Mouse (Mus musculus): ENCODE data around the gene Hnrnph3.
"Not testable (repeated sequence)": the region's sequence is repeated elsewhere in the genome, so short reads cannot be mapped to it uniquely, and the experiment has no call there.

Gene Hnrnph3

DNA sequence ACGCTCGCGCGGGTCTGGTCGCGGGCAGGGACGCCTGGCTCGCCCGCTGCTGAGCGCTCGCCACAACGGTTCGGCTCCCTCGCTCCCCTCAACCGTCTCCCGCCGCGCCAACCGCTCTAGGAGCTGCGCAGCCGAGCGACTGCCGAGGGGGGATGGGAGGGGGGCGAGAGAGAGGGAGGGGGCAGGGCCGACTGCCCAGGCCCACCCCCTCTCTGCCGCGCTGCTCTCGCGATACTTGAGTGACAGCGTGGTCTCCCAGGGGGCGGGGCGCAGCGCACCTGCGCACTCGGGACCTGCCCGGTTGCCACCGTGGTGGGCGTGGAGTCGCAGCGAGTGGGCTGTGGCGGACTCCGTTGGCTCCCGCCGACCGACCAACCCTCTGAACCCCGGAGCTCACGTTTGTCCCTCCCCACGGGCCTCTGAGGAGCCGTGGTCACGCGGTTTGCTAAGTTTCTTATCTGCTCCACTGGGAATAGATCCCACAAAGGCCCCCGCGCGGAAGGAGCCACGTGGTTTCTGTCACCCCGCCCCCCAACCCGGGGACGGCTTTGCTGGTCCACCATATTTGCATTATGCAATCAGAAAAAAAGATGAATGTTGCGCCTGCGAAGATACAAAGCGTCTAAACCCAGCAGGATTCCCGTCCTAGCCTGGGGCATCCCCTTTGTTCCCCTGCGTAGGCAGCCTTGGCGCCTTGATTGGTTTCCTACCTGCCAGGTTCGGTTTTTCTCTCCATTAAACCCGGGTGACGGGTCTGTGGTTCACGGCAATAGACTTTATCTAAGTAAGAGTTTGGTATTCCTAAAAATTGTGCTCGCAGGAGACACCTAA, at the start of gene Hnrnph3, which contains the start of gene Pbld2:
Gene Hnrnph3, minus strand, starts transcription at position 469 of the 831 bp plus-strand sequence.
Gene Pbld2, plus strand, starts transcription at position 567 of the 831 bp plus-strand sequence.
- DNase-seq, result peak; percentile 98

DNA sequence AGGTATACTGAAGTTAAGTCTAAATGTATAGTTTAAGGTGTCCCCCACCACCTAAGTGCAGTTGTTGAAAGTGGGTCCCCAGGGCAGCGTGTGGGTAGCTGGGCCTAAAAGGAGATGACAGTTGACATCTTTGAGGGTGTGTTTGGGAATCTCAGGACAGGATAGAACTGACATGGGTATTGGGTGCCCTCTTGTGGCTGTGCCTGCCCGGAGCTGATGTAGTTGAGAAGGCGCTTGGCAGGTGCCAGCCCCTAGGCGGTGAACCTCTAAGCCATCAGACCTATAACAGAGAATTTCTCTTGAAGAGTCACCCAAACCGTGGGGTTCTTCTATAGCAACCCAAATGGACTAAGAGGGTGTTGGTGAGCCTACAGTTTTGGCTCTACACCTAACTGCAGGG, 42.0 kb upstream of the Hnrnph3 start:
- peak; percentile 76 for DNase-seq

DNA sequence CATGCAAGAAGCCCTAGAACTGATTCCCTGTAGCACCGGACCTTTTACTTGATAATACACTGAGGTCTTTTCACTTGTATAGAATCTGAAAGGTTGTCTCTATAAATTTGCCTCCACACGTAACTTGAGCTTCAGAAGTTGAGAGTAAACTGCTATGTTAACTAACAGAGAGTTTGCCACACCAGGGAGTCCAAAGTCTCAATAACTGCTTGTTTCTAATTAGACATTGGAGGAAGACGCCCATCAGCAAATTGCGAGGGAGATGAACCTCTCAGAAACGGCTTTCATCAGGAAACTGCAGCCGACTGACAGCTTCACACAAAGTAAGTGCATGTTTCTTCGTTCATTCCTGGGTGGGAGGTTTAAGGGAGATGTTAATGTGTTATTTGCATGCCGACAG, 41.5 kb upstream of the Hnrnph3 start:
- no peak for DNase-seq

DNA sequence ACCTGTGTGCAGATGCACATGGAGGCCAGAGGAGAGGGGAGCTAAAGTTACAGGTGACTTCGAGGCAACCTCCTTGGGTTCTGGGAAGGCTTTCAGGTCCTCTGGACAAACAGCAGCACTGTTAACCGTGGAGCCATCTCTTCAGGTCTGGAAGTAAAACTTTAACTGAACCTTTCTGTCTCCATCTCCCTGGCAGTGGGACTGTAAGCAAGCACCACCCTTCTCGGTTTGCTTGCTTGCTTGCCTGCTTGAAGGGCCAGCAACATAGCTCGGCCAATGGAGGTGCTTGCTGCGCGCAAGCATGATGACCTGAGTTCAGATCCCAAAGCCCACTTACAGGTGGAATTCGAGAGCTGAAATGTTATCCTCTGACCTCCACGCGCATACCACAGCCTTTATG, 40.5 kb upstream of the Hnrnph3 start:
- DNase-seq, result no peak

DNA sequence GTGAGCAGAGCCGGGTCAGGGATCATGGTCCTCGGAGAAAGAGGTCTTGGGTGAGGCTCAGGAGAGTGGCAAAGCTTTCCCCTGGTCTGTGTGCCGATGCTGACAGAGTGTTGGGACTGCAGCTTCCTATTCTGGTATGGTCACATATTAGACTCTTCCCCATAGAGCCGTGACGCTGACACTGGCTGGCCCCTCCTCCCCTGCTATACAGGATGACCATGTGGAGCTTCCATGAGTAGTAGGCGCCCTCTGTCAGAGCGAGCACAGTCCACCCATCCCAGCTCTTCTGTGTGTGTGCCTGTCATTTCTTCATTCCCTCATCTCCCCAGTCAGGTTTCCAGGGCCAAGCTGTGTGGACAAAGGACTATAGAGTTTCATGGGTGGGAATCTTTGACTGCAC, 39.3 kb upstream of the Hnrnph3 start:
- no peak for DNase-seq

DNA sequence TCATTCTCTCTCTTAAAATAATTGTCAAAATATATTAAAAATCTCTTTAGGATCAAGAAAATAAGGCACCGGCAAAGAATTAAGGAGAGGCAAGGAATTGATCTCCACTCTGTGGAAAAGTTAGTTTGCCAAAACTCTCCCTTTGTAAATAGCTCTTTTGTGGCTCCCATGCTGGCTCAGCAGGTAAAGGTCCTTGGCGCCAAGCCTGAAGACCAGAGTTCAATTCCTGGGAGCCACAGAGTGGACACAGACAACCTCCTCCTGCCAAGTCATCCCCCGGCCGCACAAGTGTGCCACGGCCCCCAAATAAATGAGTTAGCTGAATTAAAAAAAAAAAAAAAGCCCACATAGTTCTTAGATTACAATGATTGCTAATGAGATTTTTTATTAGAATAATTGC, 38.7 kb upstream of the Hnrnph3 start:
- no peak for DNase-seq

DNA sequence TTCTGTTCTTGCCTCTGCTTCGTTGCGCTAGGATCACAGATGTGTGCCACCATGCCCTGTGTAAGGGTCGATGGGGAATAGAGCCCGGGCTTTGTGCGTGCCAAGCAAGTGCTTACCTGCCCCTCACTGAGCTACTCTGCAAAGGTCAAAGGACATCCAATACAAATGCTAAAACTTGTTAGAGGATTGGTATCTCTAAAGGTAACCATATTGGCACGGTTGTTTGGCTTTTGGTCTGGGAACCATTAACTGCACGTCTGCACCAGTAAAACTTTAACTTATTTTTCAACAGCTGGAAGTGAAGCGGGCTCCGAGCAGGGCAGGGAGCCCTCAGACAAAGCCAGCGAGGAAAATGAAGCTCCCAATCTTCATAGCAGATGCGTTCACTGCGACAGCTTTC, 37.2 kb upstream of the Hnrnph3 start:
- no peak for DNase-seq

DNA sequence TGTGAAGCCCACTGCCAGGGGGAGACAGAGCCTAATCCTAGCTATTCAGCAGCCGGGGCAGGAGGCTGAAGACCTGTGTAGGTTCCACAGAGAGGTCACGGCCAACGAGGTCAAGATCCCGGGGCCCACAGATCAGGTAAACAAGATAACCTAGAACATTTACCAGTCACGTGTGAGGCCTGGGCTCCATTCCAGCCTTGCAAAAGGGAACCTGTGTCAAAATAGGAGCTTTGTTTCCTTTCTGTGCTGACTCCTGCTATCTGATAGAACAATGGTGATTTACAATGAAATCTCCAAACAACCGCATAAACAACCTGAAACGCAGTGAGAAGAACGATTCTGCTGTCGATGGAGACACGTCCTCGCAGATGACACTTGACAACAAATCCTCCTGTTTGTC, 36.4 kb upstream of the Hnrnph3 start:
- DNase-seq, result no peak

DNA sequence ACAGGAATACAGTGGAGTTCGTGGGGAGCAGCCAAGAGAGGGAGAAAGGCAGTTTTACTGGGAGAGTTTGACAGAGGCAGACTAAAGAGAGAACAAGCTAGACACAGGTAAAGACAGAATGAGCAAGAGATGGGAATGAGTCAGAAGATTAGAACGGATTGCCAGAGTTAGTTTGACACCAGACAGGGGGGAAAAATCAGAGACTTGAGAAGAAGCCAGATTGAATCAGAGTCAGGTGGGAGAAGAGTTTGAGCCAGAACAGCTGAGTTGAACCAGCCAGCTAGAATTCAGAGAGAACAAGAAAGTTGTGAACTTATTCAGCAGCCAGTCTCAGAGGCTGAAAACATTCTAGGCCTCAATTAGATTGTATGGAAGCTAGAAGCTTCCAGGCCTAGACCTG, 35.8 kb upstream of the Hnrnph3 start, which contains the start of gene Pbld1:
Gene Pbld1, plus strand, starts transcription at position 301 of the 400 bp plus-strand sequence.
- no peak for DNase-seq

DNA sequence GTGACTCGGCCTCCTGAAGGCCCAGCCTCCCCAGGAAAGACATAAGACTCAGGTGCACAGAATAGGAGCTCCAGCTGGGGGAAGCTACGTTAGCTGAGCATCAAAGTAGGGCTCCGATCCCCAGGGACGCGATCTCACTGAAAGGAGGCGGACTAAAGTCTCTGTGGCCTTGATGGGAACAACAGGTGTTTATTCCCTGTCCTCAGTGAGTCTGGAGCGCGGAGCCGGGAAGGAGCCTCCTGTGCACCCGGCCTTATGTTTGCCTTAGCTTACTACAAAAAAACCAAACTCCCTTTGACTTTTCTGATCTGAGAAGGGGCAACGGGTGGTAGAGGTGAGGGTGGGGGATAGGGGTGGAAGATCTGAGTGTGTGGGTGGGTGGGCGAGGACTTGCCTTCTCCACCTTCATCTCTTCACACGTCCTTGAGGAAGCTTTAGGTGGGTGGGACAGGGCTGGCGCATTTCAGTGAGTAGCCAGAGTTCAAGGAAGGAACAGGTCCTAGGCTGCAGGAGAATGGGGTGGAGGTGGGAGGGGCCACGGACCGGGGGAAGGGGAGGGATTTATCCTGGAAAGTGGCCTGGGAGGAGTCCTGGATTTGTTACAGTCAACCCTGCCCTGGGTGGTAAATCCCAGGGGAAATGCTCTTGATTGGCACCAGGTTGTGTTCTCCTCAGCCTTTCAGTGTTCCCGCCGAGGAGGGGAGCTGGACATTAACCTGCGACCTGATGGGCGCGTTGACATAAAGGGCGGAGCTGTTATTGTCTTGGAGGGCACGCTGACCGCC, 33.1 kb upstream of the Hnrnph3 start:
- no peak for DNase-seq

DNA sequence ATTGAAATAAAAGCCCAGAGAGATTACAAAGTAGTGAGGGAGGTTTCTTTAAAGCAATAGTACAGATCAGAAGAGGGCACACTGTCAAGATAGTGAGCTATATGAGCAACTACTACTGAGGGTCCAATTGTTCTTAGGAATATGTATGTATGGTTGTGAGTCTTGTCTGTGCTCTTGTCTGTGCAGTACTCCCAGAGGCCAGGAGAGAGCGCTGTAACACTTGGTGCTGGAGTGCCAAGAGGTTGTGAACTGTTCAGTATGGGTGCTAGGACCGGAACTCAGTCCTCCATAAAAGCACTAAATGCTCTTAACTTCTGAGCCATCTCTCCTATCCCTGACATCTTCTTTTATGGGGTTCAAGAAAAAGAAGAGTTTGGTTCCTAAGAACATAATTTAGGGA, 30.6 kb upstream of the Hnrnph3 start:
- DNase-seq, result no peak

DNA sequence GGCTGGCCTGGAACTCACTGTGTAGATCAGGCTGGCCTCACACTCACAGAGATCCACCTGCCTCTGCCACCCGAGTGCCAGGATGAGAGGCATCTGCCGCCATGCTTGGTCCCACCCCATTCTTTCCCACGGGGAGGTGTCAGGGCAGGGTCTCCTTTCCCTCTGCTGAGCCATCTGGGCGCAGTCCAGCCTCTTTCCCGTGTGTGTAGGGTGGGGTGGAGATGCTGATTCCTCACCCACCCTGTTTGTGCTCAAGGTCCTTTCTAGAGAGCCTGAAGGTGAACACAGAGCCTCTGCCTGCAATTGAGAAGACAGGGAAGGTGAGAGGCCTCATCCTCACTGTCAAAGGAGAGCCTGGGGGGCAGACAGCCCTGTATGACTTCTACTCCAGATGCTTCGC, 30.1 kb upstream of the Hnrnph3 start:
- DNase-seq, result not testable (repeated sequence)

DNA sequence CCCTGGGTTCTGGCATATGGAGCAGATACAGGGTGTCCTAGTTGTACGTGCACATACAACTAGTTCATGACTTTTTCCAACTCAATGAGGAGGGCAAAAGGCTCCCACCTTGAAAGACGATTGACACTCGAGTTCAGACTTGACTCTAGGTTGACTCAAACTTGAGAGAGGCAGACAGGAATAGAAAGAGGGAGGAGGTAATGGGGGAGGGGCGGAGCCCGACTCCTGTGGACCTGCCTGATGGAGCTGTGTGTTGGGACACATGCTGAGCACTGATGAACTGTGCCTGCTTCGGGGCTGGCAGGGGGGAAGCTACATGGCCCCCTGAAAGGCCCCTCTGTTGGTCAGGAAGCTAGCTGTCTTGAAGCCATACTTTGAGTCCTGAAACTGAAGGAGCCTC, 29.0 kb upstream of the Hnrnph3 start:
- no peak for DNase-seq

DNA sequence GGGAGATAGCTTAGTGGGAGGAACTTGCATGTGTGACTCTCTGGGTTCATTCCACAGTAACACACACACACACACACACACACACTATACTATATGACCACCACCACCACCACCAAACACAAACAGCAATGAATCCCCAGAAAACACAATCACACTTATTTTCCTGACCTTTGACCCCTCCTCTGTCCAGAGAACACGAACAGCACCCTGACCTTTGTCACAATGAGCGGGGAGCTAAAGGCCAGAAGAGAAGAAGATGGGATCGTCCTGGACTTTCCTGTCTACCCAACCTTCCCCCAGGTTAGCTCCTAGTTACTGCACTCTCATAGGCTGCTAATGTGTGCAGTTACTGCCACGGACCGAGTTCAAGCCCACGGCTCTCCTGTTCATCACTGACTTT, 28.0 kb upstream of the Hnrnph3 start:
- DNase-seq, result no peak

DNA sequence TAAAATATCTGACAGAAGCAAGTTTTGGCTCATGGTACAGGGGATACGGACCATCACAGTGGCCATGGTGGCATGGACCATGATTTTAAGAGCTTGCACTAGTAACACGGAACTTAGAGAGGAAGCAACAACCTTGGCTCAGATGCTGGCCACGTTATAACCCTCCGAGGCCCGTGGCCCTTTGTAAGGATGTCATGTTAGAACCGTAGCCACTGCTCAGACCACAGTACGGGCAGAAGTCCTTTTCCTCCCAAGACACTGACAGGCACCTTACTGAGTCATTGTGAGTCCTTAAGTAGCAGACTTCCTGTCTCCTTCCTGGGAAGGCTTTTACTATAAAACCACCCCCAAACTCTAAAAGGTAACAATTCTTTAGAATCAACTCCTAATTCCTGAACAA, 27.2 kb upstream of the Hnrnph3 start:
- DNase-seq, result no peak

DNA sequence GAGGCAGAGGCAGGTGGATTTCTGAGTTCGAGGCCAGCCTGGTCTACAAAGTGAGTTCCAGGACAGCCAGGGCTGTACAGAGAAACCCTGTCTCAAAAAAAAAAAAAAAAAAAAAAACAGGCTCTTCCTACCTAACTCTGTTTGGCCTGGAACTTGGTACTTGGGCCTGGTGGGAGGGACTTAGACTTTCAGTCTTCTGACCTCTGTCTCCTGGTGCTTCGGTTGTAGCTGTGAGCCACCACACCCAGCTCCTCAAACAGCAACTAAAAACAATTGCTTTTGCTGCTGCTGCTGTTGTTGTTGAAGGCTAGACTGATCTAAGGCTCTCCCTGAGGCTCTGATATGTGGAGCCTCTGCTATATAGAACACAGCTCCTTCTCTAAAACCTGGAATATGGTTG, 25.1 kb upstream of the Hnrnph3 start:
- DNase-seq, result no peak

DNA sequence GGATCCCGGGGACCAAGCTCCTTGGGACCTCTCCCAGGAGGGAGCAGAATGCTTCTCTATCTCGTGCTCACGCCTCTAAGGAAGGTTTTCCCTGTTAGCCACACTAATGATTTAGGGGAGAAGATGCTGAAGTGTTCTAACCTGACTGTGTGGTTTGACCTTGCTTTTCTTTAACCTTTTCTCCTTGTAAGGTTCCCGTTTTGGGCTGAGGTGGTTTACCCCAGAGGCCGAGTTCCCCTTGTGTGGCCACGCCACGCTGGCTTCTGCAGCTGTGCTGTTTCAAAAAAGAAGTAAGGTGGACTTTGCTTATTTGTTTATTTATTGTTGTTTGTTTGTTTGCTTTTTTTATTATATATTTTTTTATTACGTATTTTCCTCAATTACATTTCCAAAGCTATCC, 23.7 kb upstream of the Hnrnph3 start:
- DNase-seq, result no peak

DNA sequence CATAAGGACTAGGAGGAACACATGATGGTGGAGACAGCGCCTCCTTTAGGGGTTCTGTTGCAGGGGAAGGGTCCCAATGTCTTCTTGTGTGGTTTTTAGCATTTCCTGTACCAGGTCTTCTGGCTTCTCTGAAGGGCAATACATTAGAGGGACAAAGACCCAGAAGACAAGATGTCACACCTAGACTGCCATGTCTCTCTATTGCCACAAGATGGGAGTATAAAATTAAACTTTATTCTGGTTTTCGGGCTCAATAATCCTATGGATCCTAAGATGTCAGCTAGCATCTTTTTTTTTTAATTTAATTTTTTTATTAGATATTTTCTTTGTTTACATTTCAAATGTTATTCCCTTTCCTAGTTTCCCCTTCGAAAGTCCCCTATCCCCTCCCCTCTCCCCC, 19.1 kb upstream of the Hnrnph3 start:
- DNase-seq, result no peak

DNA sequence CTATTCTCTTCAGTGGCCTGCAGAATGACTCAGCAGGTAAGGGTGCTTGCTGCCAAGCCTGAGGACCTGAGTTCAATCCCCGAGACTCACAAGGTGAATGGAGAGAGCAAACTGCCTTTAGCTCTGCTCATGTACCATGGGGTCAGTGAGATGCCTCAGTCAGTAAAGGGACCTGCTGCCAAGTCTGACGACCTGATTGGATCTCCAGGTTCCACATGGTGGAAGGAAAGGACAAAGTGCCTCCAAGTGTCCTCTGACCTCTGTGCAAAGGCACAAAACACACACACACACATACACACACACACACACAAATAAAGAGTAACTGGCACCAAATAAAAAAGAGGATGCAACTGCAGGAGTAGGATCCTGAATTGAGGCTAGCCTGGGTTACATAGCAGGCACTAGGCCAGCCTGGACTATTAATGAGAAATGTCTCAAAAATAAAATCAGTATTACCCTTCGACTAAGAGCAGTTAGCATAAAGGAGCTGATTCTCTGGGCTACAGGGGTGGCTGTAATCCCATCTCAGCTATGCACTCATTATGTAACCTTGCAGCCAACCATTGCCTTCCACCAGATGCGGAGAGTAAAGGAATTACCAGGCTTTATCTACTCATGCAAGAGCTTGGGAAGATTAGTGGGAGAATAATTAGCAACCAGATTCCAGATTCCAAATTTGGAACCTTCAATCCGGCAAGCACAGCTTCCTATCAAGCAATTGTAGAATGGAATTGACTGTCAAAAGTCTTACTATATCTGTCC, 16.0 kb upstream of the Hnrnph3 start:
- DNase-seq, result no peak

DNA sequence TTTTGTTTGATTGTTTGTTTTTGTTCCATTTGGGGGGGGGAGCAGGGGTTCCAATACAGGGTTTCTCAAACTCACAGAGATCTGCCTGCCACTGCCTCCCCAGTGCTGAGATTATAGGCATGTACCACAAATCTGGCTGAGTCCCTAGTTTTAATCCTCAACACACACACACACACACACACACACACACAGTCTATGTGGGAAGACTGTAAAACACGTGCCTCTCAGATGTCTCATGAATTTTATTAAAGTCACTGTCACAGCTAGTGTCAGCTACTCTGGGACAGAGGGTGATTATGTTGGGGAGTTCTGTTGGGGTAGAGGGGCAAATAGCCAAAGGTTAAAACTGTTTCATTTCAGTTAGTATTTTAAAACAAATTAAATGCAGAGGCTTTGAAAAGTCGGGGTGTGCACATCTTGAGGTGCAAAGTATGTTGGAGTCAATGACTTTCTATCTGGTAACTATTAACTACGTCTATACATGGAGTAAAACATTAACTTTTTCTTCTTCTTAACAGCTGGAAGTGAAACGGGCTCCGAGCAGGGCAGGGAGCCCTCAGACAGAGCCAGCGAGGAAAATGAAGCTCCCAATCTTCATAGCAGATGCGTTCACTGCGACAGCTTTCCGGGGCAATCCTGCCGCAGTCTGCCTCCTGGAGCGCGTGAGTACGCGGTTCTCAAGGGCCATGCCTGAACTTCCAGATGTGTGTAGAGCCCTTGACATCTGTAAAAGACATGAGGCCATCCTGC, 14.7 kb upstream of the Hnrnph3 start:
- no peak for DNase-seq

DNA sequence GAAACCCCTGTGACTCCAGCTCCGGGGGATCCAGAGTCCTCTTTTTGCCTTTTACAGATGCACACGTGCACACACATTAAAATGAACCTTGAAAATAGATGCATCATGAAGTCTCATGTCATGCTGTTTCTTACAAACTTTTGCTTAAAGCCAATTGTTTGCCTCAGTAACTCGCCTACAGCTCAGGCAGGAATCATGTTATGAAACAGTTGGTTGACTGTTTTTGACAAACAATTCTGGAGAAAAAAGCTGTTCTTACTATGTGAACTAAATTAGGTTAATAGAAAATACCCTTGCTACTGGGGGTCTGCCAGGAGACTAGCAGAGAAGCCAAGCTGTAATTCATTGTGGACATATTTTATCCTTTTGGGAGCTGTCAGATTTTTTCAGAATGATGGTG, 8.9 kb upstream of the Hnrnph3 start:
- no peak for DNase-seq

DNA sequence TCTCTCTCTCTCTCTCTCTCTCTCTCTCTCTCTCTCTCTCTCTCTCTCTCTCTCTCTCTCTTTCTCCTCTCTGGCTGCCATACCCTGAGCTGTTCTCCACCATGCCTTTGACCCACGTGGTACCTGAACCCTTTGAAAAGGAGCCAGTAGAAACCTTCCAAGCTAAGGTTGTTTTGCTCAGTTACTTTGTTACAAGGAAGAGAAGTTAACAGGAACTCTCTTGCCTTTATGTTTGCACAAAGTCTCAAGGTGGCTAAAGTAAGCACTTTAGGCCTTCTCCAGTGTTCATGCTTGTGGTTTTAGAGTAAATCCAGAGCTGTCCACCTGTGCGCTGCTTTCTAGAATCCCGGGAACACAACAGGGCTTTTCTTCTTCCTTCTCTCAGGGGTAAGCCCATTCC, 8.2 kb upstream of the Hnrnph3 start:
- no peak for DNase-seq

DNA sequence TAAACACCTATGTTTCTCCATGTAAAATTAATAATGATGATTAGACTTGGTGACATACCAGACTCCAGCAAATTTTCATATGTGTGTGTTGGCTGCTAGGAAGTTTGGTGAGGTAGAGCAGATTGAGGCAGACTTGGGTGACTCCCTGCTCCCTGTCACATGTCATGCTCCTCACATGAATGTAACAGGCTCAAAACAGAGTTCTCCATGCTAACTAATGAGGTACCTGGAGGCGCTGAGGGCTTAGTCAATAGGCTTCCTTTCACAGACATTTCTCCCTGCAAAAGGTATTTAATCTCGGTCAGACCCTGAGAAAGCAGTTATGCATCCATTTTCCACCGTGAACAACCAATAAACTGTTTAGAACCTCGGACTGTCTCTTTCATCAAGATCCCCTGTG, 4.4 kb upstream of the Hnrnph3 start:
- DNase-seq, result no peak
